Mouse (Mus musculus) hindbrain, embryonic 13.5 days (tissue): ENCODE measurements at regions not wholly inside any gene's neighbourhood (a gene's known extent, or its start where the extent isn't known, plus 50 kb on each side); places are given as distances from the start of the nearest gene placed in this dataset.

Source experiments
- ATAC-seq: fragments of 200-750 bp; cut with Nextera tagmentation; 2 replicates; pipeline ENCODE4 v1.8.0; 2017; ENCODE audit warnings: moderate TSS enrichment; ENCODE audit not compliant: low FRiP score
- H3K27ac ChIP-seq: fragments of 300-500 bp; sonication (generic); 2 replicates; pipeline ENCODE4 v1.5.1; 2015; ENCODE audit warnings: inconsistent platforms, mild to moderate bottlenecking, moderate library complexity
- H3K27me3 ChIP-seq: fragments of 300-500 bp; sonication (generic); 2 replicates; pipeline ENCODE4 v1.6.1; 2015; ENCODE audit warnings: mild to moderate bottlenecking, inconsistent platforms
- H3K36me3 ChIP-seq: fragments of 300-500 bp; sonication (generic); 2 replicates; pipeline ENCODE4 v1.6.1; 2015; ENCODE audit warnings: mild to moderate bottlenecking, inconsistent platforms
- H3K4me1 ChIP-seq: fragments of 300-500 bp; sonication (generic); replicated peaks from 2 replicates; pipeline ENCODE4 v1.6.1; 2015; ENCODE audit warnings: inconsistent platforms
- H3K4me2 ChIP-seq: fragments of 300-500 bp; sonication (generic); 2 replicates; pipeline ENCODE4 v1.6.1; 2015; ENCODE audit warnings: inconsistent platforms, mild to moderate bottlenecking, moderate library complexity
- H3K4me3 ChIP-seq: fragments of 300-500 bp; sonication (generic); 2 replicates; pipeline ENCODE4 v1.5.1; 2015; ENCODE audit warnings: mild to moderate bottlenecking, inconsistent platforms
- H3K9ac ChIP-seq: fragments of 300-500 bp; sonication (generic); 2 replicates; pipeline ENCODE4 v1.6.1; 2015; ENCODE audit warnings: mild to moderate bottlenecking, inconsistent platforms
- H3K9me3 ChIP-seq: fragments of 300-500 bp; sonication (generic); 2 replicates; pipeline ENCODE4 v1.6.1; 2016; ENCODE audit warnings: inconsistent platforms
- WGBS: fragments of 180-500 bp; shearing (Covaris S2); methylation state at CpG from one replicate; pipeline ENCODE4 v1.1.7; 2015; 5-methylcytosine and 5-hydroxymethylcytosine counted together

DNA sequence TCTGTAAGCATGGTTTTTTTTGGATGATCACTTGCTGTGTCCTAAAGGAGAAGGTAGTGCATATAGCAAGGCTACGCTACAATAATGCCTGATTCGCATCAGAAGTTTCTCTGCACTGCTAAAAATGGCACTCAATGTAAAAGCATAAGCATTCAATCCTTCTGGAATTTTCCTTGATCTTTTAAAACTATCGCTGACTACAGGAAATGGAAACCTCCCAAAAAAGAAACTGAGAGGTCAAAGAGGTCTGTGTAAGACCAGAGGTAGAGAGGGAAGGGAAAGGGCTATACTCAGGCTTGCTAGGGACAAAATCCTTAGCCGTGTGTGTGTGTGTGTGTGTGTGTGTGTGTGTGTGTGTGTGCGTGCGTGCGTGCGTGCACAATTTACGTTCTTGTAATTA is 1359.8 kb upstream of the A1bg start:
- H3K9ac ChIP-seq, result no peak overlapping the region
- peaks cover 18% of the 10 kb centered on the region for H3K4me1 ChIP-seq
- H3K9me3 ChIP-seq, result no peaks in the 10 kb centered on the region
- no peak for ATAC-seq
- no peak overlapping the region for H3K4me3 ChIP-seq
- no peaks in the 10 kb centered on the region for H3K36me3 ChIP-seq
- H3K27ac ChIP-seq, result no peak overlapping the region
- WGBS, result 87% methylated on average over 9 of the region's 9 CpGs
- H3K27me3 ChIP-seq, result no peaks in the 10 kb centered on the region
- no peak overlapping the region for H3K4me2 ChIP-seq

DNA sequence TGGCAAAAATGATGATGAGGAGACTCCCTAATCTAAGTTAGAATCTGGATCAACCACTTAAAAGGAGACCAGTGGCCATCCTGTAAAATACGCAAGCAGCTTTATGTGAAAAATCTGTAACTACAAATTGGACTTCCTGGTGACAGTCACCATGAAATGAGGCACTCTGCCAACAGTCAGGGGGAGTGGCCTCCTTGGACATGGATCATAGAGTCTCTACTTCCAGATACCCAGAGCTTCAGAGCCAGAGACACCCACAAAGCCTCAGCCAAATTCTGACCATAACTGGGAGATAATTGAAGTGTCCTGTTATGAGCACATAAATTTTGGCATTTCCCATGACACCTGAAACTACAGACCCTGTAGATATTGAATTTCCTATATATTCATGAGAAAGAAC is 1359.3 kb upstream of the A1bg start:
- peaks cover 18% of the 10 kb centered on the region for H3K4me1 ChIP-seq
- H3K27me3 ChIP-seq, result no peaks in the 10 kb centered on the region
- no peak overlapping the region for H3K4me2 ChIP-seq
- no peak for ATAC-seq
- no peaks in the 10 kb centered on the region for H3K9me3 ChIP-seq
- H3K36me3 ChIP-seq, result no peaks in the 10 kb centered on the region
- WGBS, result 86% methylated on average over 1 of the region's 1 CpGs
- no peak overlapping the region for H3K4me3 ChIP-seq
- no peak overlapping the region for H3K27ac ChIP-seq
- no peak overlapping the region for H3K9ac ChIP-seq

DNA sequence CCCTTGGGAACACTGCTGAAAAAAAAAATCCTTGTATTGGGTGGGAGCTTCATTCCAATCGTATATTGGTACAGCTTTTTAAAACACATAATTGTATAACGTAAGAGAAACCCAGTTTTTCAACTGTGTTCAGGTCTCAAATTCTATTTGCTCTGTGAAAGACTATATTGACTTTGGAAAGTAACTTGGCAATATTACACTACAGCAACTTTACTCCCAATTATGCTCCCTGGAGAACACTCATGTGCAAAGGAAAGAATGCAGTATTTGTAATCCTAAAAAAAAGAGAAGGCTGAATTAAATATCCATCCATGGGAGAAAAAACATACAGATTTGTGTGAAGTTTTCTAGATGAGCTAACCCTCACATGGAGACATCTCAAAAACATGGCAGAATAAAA is 1356.7 kb upstream of the A1bg start:
- H3K36me3 ChIP-seq, result no peaks in the 10 kb centered on the region
- ATAC-seq, result no peak
- H3K4me3 ChIP-seq, result no peak overlapping the region
- WGBS, result 93% methylated on average over 2 of the region's 2 CpGs
- no peaks in the 10 kb centered on the region for H3K27me3 ChIP-seq
- no peak overlapping the region for H3K9ac ChIP-seq
- no peak overlapping the region for H3K27ac ChIP-seq
- H3K4me1 ChIP-seq, result peaks cover 9% of the 10 kb centered on the region
- H3K4me2 ChIP-seq, result no peak overlapping the region
- H3K9me3 ChIP-seq, result no peaks in the 10 kb centered on the region

DNA sequence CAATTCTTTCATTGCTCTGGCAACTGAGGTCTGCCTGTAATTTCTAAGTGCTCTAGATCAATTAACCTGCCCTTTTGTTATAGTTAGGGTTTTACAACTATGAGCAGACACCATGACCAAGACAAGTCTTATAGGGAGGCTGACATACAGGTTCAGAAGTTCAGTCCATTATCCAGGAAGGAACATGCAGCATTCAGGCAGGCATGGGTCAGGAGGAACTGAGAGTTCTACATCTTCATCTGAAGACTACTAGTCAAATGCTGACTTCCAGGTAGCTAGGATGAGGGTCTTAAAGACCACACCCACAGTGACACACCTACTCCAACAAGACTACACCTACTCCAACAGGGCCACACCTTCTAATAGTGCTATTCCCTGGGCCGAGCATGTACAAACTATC is 1352.0 kb upstream of the A1bg start:
- Histone ChIP-seq H3K4me1 (no peaks in the 10 kb centered on the region), H3K4me3 (no peak overlapping the region), H3K9me3 (no peaks in the 10 kb centered on the region), H3K27ac (no peak overlapping the region), H3K4me2 (no peak overlapping the region), H3K36me3 (no peaks in the 10 kb centered on the region), H3K27me3 (no peaks in the 10 kb centered on the region), H3K9ac (no peak overlapping the region)
- no peak for ATAC-seq
- WGBS, result 96% methylated on average over 1 of the region's 1 CpGs

DNA sequence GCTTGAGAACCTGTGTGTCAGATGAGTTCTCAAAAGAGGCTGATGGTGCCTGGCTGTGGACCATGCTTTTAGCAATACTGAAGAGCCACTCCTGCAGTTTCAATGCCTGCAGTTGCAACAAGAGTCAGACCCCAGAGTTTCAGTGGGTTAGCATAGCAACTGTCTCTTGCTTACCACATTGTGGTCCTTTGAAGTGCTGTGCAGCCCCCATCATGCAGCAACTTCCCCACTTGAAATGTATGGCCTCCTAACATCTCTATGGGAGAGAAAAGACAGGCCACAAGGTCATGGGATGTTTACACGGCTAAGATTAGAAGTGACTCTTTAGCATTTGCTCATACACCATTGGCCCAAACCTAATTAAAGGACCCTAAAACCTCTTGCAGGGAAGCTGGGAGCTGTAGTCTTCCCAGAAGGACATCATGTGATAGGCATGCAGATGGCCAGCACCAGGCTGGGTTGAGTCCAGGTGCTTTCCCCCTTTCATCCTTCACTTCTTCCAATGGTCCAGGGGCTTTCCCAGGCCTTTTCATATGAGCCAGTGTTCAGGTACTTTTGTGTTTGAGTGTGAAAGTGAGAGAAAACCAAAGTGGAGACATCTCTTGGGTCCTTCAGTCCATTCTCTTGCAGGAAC is 1351.2 kb upstream of the A1bg start:
- H3K36me3 ChIP-seq, result no peaks in the 10 kb centered on the region
- H3K27me3 ChIP-seq, result no peaks in the 10 kb centered on the region
- H3K9me3 ChIP-seq, result no peaks in the 10 kb centered on the region
- no peaks in the 10 kb centered on the region for H3K4me1 ChIP-seq
- H3K27ac ChIP-seq, result no peak overlapping the region
- H3K4me2 ChIP-seq, result no peak overlapping the region
- H3K9ac ChIP-seq, result no peak overlapping the region
- ATAC-seq, result no peak
- no peak overlapping the region for H3K4me3 ChIP-seq
- WGBS, result 89% methylated on average over 1 of the region's 1 CpGs

DNA sequence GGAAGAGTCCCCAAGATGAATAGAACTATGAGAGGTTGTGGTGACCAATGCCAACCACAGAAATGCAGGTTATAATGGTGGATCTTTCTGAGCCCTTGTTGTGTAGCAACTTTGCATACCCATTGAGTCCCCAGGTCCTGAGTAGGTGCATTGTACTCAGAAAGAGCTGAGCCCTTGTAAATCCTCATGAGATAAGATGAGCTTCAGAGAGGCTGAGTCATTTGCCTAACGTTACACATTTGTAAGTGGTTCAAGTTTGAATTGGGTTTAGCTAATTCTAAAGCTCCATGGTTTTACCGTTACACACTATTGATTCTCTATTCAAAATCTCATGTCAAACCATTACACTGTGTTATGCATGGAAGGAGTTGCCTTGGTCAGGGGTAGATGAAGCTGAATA is 1349.9 kb upstream of the A1bg start:
- Histone ChIP-seq H3K9me3 (no peaks in the 10 kb centered on the region), H3K9ac (no peak overlapping the region), H3K4me2 (no peak overlapping the region), H3K27me3 (no peaks in the 10 kb centered on the region), H3K27ac (no peak overlapping the region), H3K36me3 (no peaks in the 10 kb centered on the region), H3K4me3 (no peak overlapping the region), H3K4me1 (no peaks in the 10 kb centered on the region)
- WGBS, result 94% methylated on average over 2 of the region's 2 CpGs
- ATAC-seq, result no peak

DNA sequence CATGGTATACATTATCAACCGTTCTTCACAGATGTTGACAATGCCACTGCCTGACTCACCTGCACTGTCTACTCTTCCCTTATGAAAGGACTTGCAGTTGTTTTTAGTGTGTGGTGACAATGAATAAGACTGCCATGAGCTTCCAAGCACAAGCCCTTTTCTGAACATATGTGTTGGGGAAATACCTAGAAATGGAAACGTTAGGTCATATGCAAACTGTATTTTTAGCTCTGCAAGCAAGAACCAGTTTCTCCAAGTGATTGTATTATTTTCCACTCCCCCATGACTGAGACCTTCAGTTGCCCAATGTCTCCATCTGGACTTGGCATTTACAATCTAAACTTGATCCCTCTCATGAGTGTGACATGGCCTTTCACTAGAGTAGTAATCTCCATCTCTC is 1348.6 kb upstream of the A1bg start:
- Histone ChIP-seq H3K4me1 (no peaks in the 10 kb centered on the region), H3K9me3 (no peaks in the 10 kb centered on the region), H3K36me3 (no peaks in the 10 kb centered on the region), H3K27me3 (no peaks in the 10 kb centered on the region), H3K4me2 (no peak overlapping the region), H3K27ac (no peak overlapping the region), H3K4me3 (no peak overlapping the region), H3K9ac (no peak overlapping the region)
- 94% methylated on average over 2 of the region's 2 CpGs for WGBS
- no peak for ATAC-seq

DNA sequence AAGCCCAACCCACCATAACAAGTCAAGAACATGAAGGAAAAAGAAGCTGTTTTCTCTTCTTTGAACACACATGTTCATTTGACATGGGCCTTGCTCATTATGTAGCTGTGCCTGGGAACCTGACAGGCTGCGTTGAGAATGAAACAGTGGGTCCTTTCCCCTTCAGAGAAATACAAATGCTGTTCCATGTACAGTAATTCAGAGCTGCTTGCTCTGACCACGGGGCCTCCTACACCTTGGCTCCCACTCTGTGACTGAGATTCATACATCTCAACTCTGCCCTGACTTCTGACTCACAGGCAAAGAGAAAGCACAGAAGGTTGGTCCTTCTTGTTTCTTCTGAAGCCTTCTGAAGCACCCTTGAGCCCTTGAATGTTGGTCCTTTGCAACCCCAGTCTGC is 1345.4 kb upstream of the A1bg start:
- ATAC-seq, result no peak
- no peak overlapping the region for H3K4me2 ChIP-seq
- H3K36me3 ChIP-seq, result no peaks in the 10 kb centered on the region
- H3K9ac ChIP-seq, result no peak overlapping the region
- H3K27me3 ChIP-seq, result no peaks in the 10 kb centered on the region
- H3K4me3 ChIP-seq, result no peak overlapping the region
- H3K4me1 ChIP-seq, result no peaks in the 10 kb centered on the region
- H3K27ac ChIP-seq, result no peak overlapping the region
- WGBS, result 80% methylated on average over 2 of the region's 2 CpGs
- H3K9me3 ChIP-seq, result no peaks in the 10 kb centered on the region

DNA sequence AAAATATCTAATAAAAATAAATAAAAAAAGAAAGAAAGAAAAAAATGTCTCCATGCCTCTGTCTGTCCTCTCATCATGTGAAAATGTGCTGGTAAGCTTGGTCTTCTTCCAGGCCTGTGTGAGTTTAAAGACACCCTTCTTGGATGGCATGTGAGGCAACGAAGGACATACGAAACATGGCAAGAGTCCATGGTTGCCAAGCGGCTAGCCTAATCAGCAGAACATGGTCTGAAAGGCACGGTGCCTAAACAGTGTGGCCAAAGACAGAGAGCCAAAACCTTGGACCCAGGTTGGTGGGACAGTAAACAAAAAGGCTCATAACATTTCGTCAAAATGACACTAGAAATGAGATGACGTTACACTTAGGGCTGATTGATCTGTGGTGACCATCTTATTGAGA is 1344.7 kb upstream of the A1bg start:
- Histone ChIP-seq H3K9ac (no peak overlapping the region), H3K27me3 (no peaks in the 10 kb centered on the region), H3K4me1 (no peaks in the 10 kb centered on the region), H3K27ac (no peak overlapping the region), H3K9me3 (no peaks in the 10 kb centered on the region), H3K4me3 (no peak overlapping the region), H3K4me2 (no peak overlapping the region), H3K36me3 (no peaks in the 10 kb centered on the region)
- ATAC-seq, result no peak
- 89% methylated on average over 6 of the region's 6 CpGs for WGBS

DNA sequence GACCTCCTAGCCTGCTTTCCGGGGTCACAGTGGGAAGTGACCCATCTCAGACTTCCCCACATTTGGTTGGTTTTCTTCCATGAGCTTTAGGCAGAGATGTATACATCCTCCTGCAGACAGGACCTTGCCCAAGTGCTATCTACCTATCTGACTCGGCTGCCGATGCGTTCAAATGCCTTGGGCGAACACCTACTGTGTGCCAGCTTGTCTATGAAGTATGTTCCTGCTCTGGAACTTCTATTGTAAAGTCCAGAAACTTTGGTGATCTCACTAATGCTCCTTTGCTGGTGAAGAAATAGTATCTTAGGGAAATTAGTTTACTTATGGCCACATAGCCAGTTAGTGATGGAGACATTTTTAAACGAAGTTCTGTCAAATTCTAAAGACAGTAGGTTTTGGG is 1343.2 kb upstream of the A1bg start:
- no peak for ATAC-seq
- no peak overlapping the region for H3K4me2 ChIP-seq
- H3K36me3 ChIP-seq, result no peaks in the 10 kb centered on the region
- no peak overlapping the region for H3K27ac ChIP-seq
- H3K9me3 ChIP-seq, result no peaks in the 10 kb centered on the region
- H3K9ac ChIP-seq, result no peak overlapping the region
- H3K4me1 ChIP-seq, result no peaks in the 10 kb centered on the region
- no peaks in the 10 kb centered on the region for H3K27me3 ChIP-seq
- WGBS, result 95% methylated on average over 6 of the region's 6 CpGs
- H3K4me3 ChIP-seq, result no peak overlapping the region

DNA sequence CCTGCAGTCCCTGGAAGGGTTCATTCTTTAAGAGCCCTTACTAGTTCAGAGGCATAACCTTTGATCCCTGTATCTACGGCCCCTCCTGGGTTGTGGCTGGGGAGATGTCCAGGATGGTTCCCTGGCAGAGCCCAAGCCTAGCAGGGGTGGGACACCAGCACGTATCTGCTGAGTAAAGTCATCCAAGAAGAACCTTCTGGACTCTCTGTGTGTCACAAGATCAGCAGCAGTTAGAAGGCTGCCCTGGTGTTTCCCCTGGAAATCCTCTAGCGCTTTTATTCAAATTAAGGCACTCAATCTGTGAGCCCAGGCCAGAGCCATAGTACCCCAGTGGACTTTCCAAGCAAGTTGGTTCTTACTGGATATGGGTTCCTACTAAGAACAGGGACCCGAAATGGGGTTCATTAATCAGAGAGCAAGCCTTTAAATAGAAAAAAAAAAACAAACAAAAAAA is 1342.7 kb upstream of the A1bg start:
- Histone ChIP-seq H3K4me1 (no peaks in the 10 kb centered on the region), H3K4me3 (no peak overlapping the region), H3K27ac (no peak overlapping the region), H3K9ac (no peak overlapping the region), H3K36me3 (no peaks in the 10 kb centered on the region), H3K4me2 (no peak overlapping the region), H3K27me3 (no peaks in the 10 kb centered on the region), H3K9me3 (no peaks in the 10 kb centered on the region)
- 87% methylated on average over 4 of the region's 4 CpGs for WGBS
- ATAC-seq, result no peak

DNA sequence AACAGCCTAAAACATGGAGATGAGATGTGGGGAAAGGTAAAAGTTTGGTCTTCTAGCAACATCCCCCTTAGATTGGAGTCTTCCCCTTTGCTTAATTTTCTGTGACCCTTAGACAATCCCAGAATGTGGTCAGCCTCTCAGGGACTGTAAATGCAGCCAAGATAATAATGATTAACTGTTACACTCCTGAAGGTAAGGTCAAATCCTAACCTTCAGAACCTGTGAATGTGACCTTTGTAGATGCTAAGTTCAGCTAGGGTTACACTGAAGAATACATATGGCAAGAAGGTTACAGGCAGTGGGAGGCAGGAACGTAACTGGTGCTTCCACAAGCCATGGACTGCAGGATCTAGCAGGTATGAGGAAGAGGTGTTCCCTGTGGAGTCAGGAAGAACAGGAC is 1342.2 kb upstream of the A1bg start:
- WGBS, result 78% methylated on average over 1 of the region's 1 CpGs

DNA sequence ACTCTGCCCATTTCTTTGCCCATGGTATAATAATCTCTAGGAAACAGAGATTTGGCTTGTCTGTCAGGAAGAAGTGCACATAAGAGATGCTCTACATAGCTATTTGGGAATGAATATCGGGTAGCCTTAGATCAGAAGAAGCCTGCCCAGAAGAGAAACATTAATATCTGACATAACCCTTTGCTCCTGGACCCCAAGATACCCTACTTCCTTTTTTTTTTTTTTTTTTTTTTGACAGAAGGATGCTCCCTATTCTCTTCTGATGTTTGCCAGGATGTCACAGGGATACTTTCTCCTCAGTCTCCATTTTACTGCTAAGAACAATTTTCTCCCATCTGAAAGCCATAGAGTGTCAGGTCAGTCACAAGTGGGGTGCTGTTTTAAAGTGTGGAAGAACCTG is 1341.4 kb upstream of the A1bg start:
- Histone ChIP-seq H3K4me2 (no peak overlapping the region), H3K9ac (no peak overlapping the region), H3K9me3 (no peaks in the 10 kb centered on the region), H3K4me1 (no peaks in the 10 kb centered on the region), H3K4me3 (no peak overlapping the region), H3K27me3 (no peaks in the 10 kb centered on the region), H3K27ac (no peak overlapping the region), H3K36me3 (no peaks in the 10 kb centered on the region)
- no peak for ATAC-seq
- 96% methylated on average over 1 of the region's 1 CpGs for WGBS

More for the DNA sequence above, 1342.2 kb upstream of the A1bg start:
- no peak overlapping the region for H3K9ac ChIP-seq
- no peaks in the 10 kb centered on the region for H3K27me3 ChIP-seq
- no peak overlapping the region for H3K27ac ChIP-seq
- H3K4me2 ChIP-seq, result no peak overlapping the region
- H3K4me1 ChIP-seq, result no peaks in the 10 kb centered on the region
- ATAC-seq, result no peak
- H3K9me3 ChIP-seq, result no peaks in the 10 kb centered on the region
- no peaks in the 10 kb centered on the region for H3K36me3 ChIP-seq
- H3K4me3 ChIP-seq, result no peak overlapping the region
